Mouse (Mus musculus): ENCODE measurements around the gene Cdc14b. TPM values are rescaled to one million over a fixed set of nuclear protein-coding genes. Genes with fewer than 3 reads are reported as not detected.

The Cdc14b gene
- polyA plus RNA-seq (2012; rRNA removed): 0.51 and 1.7 TPM in 2 replicates

GRCm38 (mm10) chr13:64274879-64275753 lies at the start of gene Cdc14b:
Gene Cdc14b, minus strand, starts transcription at chr13:64275290.

GRCm38 (mm10) chr13:64312024-64312915 lies 37.2 kb upstream of the Cdc14b start, which contains the start of gene Aaed1:
Gene Aaed1, minus strand, starts transcription at chr13:64312710.

GRCm38 (mm10) chr13:64161548-64161915 lies 113.6 kb downstream of the Cdc14b start, which contains the start of gene Habp4:
Gene Habp4, plus strand, starts transcription at chr13:64161824.

GRCm38 (mm10) chr13:64153083-64153682 lies 121.9 kb downstream of the Cdc14b start, which contains the start of gene Zfp367:
Gene Zfp367, minus strand, starts transcription at chr13:64153202.

Other genes with a start within 250 kb of the Cdc14b start
- 0.17 TPM in 1 of 2 replicates, not detected in the other for gene Hsd17b3, start 186.1 kb downstream of the Cdc14b start, polyA plus RNA-seq (2012; rRNA removed)
- gene Slc35d2, start 145.9 kb downstream of the Cdc14b start, polyA plus RNA-seq (2012; rRNA removed): 5.6 and 7.7 TPM in 2 replicates
- gene Zfp367, start 122.1 kb downstream of the Cdc14b start, polyA plus RNA-seq (2012; rRNA removed): 0.80 and 2.3 TPM in 2 replicates
- gene Habp4, start 113.5 kb downstream of the Cdc14b start, polyA plus RNA-seq (2012; rRNA removed): 5.2 and 8.6 TPM in 2 replicates
- gene Aaed1, start 37.4 kb upstream of the Cdc14b start, polyA plus RNA-seq (2012; rRNA removed): 2.3 and 2.5 TPM in 2 replicates
- 25.1 and 25.6 TPM in 2 replicates for gene Ctsl, start 95.6 kb upstream of the Cdc14b start, polyA plus RNA-seq (2012; rRNA removed)
- gene Cdk20, start 157.0 kb upstream of the Cdc14b start, polyA plus RNA-seq (2012; rRNA removed): 9.3 and 10.2 TPM in 2 replicates
- not detected in 2 replicates for gene Fam240b, start 222.5 kb upstream of the Cdc14b start, polyA plus RNA-seq (2012; rRNA removed)